Mouse (Mus musculus) kidney, postnatal 36 days (tissue): ENCODE measurements around the gene Ptgfrn.

Source experiments
- DNase-seq, 2 experiments: peaks; one replicate each; pipeline ENCODE4 v3.0.0; 2021 to 2022; ENCODE audit warnings: mixed read lengths in 2 of 2

The Ptgfrn gene

GRCm38 (mm10) chr3:101036001-101036400, 74.1 kb downstream of the Ptgfrn start:
- no peak for DNase-seq

- DNase-seq = no peak
These were observed 75.6 kb downstream of the Ptgfrn start for GRCm38 (mm10) chr3:101034509-101034908.

GRCm38 (mm10) chr3:101033644-101034043, 76.4 kb downstream of the Ptgfrn start:
- no peak for DNase-seq

- DNase-seq = no peak
These were observed 78.5 kb downstream of the Ptgfrn start for GRCm38 (mm10) chr3:101031456-101032142.

GRCm38 (mm10) chr3:101030630-101031029, 79.4 kb downstream of the Ptgfrn start:
- no peak for DNase-seq

GRCm38 (mm10) chr3:101029339-101029738, 80.7 kb downstream of the Ptgfrn start, which contains the start of gene Cd101:
Gene Cd101 (minus strand): TSS chr3:101029556.
- DNase-seq = no peak

GRCm38 (mm10) chr3:101026741-101027140, 83.3 kb downstream of the Ptgfrn start:
- DNase-seq = no peak

GRCm38 (mm10) chr3:101022967-101023366, 87.1 kb downstream of the Ptgfrn start:
- no peak for DNase-seq

- no peak for DNase-seq
These were observed 88.5 kb downstream of the Ptgfrn start for GRCm38 (mm10) chr3:101021481-101022051.

GRCm38 (mm10) chr3:101021073-101021472, 89.0 kb downstream of the Ptgfrn start:
- DNase-seq = no peak

GRCm38 (mm10) chr3:101018494-101018893, 91.6 kb downstream of the Ptgfrn start:
- no peak for DNase-seq

GRCm38 (mm10) chr3:101016050-101016449, 94.0 kb downstream of the Ptgfrn start:
- DNase-seq = no peak

GRCm38 (mm10) chr3:101015254-101015653, 94.8 kb downstream of the Ptgfrn start:
- DNase-seq = no peak

GRCm38 (mm10) chr3:101013536-101013935, 96.5 kb downstream of the Ptgfrn start:
- DNase-seq = no peak

- no peak for DNase-seq
These were observed 97.1 kb downstream of the Ptgfrn start for GRCm38 (mm10) chr3:101013005-101013404.

- no peak for DNase-seq
These were observed 97.5 kb downstream of the Ptgfrn start for GRCm38 (mm10) chr3:101012597-101012996.

GRCm38 (mm10) chr3:101012131-101012571, 97.9 kb downstream of the Ptgfrn start:
- DNase-seq = peak in 1 of 2 experiments; percentile 8

GRCm38 (mm10) chr3:101011203-101011600, 98.9 kb downstream of the Ptgfrn start:
- no peak for DNase-seq

GRCm38 (mm10) chr3:101010589-101011202, 99.4 kb downstream of the Ptgfrn start:
- DNase-seq = no peak

- no peak for DNase-seq
These were observed 102.8 kb downstream of the Ptgfrn start for GRCm38 (mm10) chr3:101007112-101007782.

GRCm38 (mm10) chr3:101005392-101005791, 104.7 kb downstream of the Ptgfrn start:
- no peak for DNase-seq

- DNase-seq = no peak
These were observed 106.3 kb downstream of the Ptgfrn start for GRCm38 (mm10) chr3:101003575-101004356.

- no peak for DNase-seq
These were observed 110.3 kb downstream of the Ptgfrn start for GRCm38 (mm10) chr3:100999732-101000131.
